Mouse (Mus musculus) spleen, adult 2 months (tissue): ENCODE measurements around the gene Cdhr2. TPM values are rescaled to one million over a fixed set of nuclear protein-coding genes. Genes with fewer than 3 reads are reported as not detected.

Experiments used
- DNase-seq, 2 experiments: peaks; one replicate each; pipeline versions ENCODE4 v3.0.0 to v3.0.0-alpha.2; 2012 to 2021; ENCODE audit warnings: low spot score in 2 of 2, low read depth in 1 of 2
- H3K27ac ChIP-seq: fragments of 200-500 bp; 2 replicates; pipeline ENCODE4 v1.5.1; 2012; ENCODE audit warnings: low read length, inconsistent platforms; ENCODE audit not compliant: insufficient read depth
- H3K27me3 ChIP-seq: fragments of 200-500 bp; 2 replicates; pipeline ENCODE4 v1.6.1; 2012; ENCODE audit warnings: mild to moderate bottlenecking, moderate library complexity, low read length, inconsistent platforms; ENCODE audit not compliant: control insufficient read depth, insufficient read depth
- H3K36me3 ChIP-seq: fragments of 200-500 bp; 2 replicates; pipeline ENCODE4 v1.6.1; 2012; ENCODE audit warnings: mild to moderate bottlenecking, low read length, inconsistent platforms; ENCODE audit not compliant: control insufficient read depth, insufficient read depth
- H3K4me1 ChIP-seq: fragments of 200-500 bp; 2 replicates; pipeline ENCODE4 v1.6.1; 2011; ENCODE audit warnings: inconsistent platforms; ENCODE audit not compliant: control insufficient read depth, insufficient read depth, insufficient read length
- H3K4me3 ChIP-seq: fragments of 200-500 bp; 2 replicates; pipeline ENCODE4 v1.5.1; 2011; ENCODE audit warnings: mild to moderate bottlenecking, inconsistent platforms; ENCODE audit not compliant: insufficient read depth, insufficient read length; ENCODE audit errors: extremely low read depth
- CTCF ChIP-seq: fragments of 200-500 bp; IDR thresholded peaks from 2 replicates; pipeline ENCODE4 v1.5.1; 2011; ENCODE audit warnings: mild to moderate bottlenecking, inconsistent platforms; ENCODE audit not compliant: insufficient read depth, insufficient read length, insufficient replicate concordance; ENCODE audit errors: extremely low read depth
- POLR2A ChIP-seq: fragments of 200-500 bp; IDR thresholded peaks from 2 replicates; pipeline ENCODE4 v1.6.1; 2011; ENCODE audit warnings: low read depth, low read length, inconsistent platforms
- WGBS: fragments of 180-500 bp; shearing (Covaris S2); methylation state at CpG from one replicate; pipeline ENCODE4 v1.1.7; 2018; 5-methylcytosine and 5-hydroxymethylcytosine counted together
- polyA plus RNA-seq: library from polyadenylated mRNA; depleted of rRNA; stranded (reverse); fragments of >200 nt; gene quantifications from 2 replicates; pipeline ENCODE4 v1.2.3, GENCODE M21; 2012

The Cdhr2 gene
- polyA plus RNA-seq, 1 experiment = 0.04 TPM

- no peak for DNase-seq
- Histone ChIP-seq H3K4me3 (no peak overlapping the region), H3K36me3 (no peaks in the 10 kb centered on the region), H3K27ac (no peak overlapping the region), H3K27me3 (peaks cover 10% of the 10 kb centered on the region; the same call in 1 of the 2 replicates), H3K4me1 (no peaks in the 10 kb centered on the region; the same call in 1 of the 2 replicates)
- WGBS = 11% methylated on average over 34 of the region's 34 CpGs
- TF ChIP-seq POLR2A (no peak), CTCF (no peak)
Observed at GRCm38 (mm10) chr13:54738213-54738601, 36.9 kb downstream of the Cdhr2 start.

- H3K4me3 ChIP-seq = no peak overlapping the region
- TF ChIP-seq POLR2A (no peak), CTCF (no peak)
- DNase-seq = no peak
- H3K36me3 ChIP-seq = no peaks in the 10 kb centered on the region
- WGBS = 45% methylated on average over 6 of the region's 6 CpGs
- H3K27ac ChIP-seq = no peak overlapping the region
- peaks cover 11% of the 10 kb centered on the region for H3K27me3 ChIP-seq
- H3K4me1 ChIP-seq = peaks cover 3% of the 10 kb centered on the region; the same call in 1 of the 2 replicates
Observed at GRCm38 (mm10) chr13:54746110-54746509, 44.8 kb downstream of the Cdhr2 start.

GRCm38 (mm10) chr13:54746896-54747295 is 45.6 kb downstream of the Cdhr2 start:
- DNase-seq = no peak
- Histone ChIP-seq H3K4me1 (peaks cover 3% of the 10 kb centered on the region; the same call in 1 of the 2 replicates), H3K27ac (no peak overlapping the region), H3K27me3 (peaks cover 11% of the 10 kb centered on the region), H3K36me3 (no peaks in the 10 kb centered on the region), H3K4me3 (no peak overlapping the region)
- TF ChIP-seq CTCF (no peak), POLR2A (no peak)
- WGBS = 50% methylated on average over 10 of the region's 10 CpGs

- H3K36me3 ChIP-seq = no peaks in the 10 kb centered on the region
- DNase-seq = no peak
- H3K27ac ChIP-seq = no peak overlapping the region
- WGBS = 82% methylated on average over 8 of the region's 8 CpGs
- TF ChIP-seq CTCF = no peak
- no peak for TF ChIP-seq POLR2A
- H3K4me3 ChIP-seq = no peak overlapping the region
- H3K4me1 ChIP-seq = peaks cover 3% of the 10 kb centered on the region; the same call in 1 of the 2 replicates
- H3K27me3 ChIP-seq = peaks cover 11% of the 10 kb centered on the region
Observed at GRCm38 (mm10) chr13:54748190-54748589, 46.9 kb downstream of the Cdhr2 start.

GRCm38 (mm10) chr13:54748721-54749060 is 47.4 kb downstream of the Cdhr2 start:
- 63% methylated on average over 10 of the region's 10 CpGs for WGBS
- Histone ChIP-seq H3K27me3 (peaks cover 11% of the 10 kb centered on the region), H3K4me3 (no peak overlapping the region), H3K36me3 (no peaks in the 10 kb centered on the region), H3K27ac (no peak overlapping the region), H3K4me1 (peaks cover 3% of the 10 kb centered on the region; the same call in 1 of the 2 replicates)
- no peak for DNase-seq
- TF ChIP-seq POLR2A (no peak), CTCF (no peak)

- DNase-seq = no peak
- TF ChIP-seq CTCF = no peak
- no peak for TF ChIP-seq POLR2A
- Histone ChIP-seq H3K4me1 (peaks cover 3% of the 10 kb centered on the region; the same call in 1 of the 2 replicates), H3K27me3 (peaks cover 11% of the 10 kb centered on the region), H3K36me3 (no peaks in the 10 kb centered on the region), H3K4me3 (peak overlapping the region; percentile 19; the same call in 1 of the 2 replicates), H3K27ac (no peak overlapping the region)
- 5% methylated on average over 82 of the region's 100 CpGs for WGBS
Observed at GRCm38 (mm10) chr13:54749061-54749863, 48.0 kb downstream of the Cdhr2 start.

GRCm38 (mm10) chr13:54749864-54750411 is 48.7 kb downstream of the Cdhr2 start, which contains the start of gene Gprin1:
Gprin1 (minus strand) TSS chr13:54749874.
- TF ChIP-seq CTCF (no peak), POLR2A (no peak)
- peak within 1 kb of the TSS; percentile 19; the same call in 1 of the 2 replicates for H3K4me3 ChIP-seq
- H3K27me3 ChIP-seq = peaks cover 11% of the 10 kb centered on the region
- WGBS = 9% methylated on average over 27 of the region's 29 CpGs
- H3K27ac ChIP-seq = no peak within 1 kb of the TSS
- no peaks in the 10 kb centered on the region for H3K36me3 ChIP-seq
- DNase-seq = no peak
- H3K4me1 ChIP-seq = peaks cover 3% of the 10 kb centered on the region; the same call in 1 of the 2 replicates
